Mouse (Mus musculus): ENCODE measurements around the gene Skp2. TPM values are rescaled to one million over a fixed set of nuclear protein-coding genes. Genes with fewer than 3 reads are reported as not detected.
"Not testable (repeated sequence)": the region's sequence is repeated elsewhere in the genome, so short reads cannot be mapped to it uniquely, and the experiment has no call there.

Skp2 gene
- under 1 TPM; 0.50 to 0.73 TPM for total RNA-seq (2021)
- polyA plus RNA-seq (2012; rRNA removed): 0.57 and 0.70 TPM in 2 replicates
- long read RNA-seq, partial matches to known transcripts: 0 of 1 reads
- long read RNA-seq, other reads (novel, unspliced or antisense): 0 of 1 reads

- Histone ChIP-seq H3K27me3 (ENCODE audit: control insufficient read depth, insufficient read depth, low read length) (no peaks in the 10 kb centered on the region), H3K4me3 (no peak within 1 kb of the TSS), H3K27ac (no peak within 1 kb of the TSS), H3K79me2 (replicated peaks; ENCODE audit: control insufficient read depth, insufficient read depth, low read length) (no peaks in the 10 kb centered on the region), H3K9ac (ENCODE audit: low read depth, low read length) (no peak within 1 kb of the TSS), H3K4me1 (ENCODE audit: control insufficient read depth, insufficient read depth, low read length) (no peaks in the 10 kb centered on the region), H3K36me3 (ENCODE audit: control insufficient read depth, insufficient read depth, low read length) (peaks cover 2% of the 10 kb centered on the region; the same call in 1 of the 2 replicates)
- TF ChIP-seq CTCF (IDR thresholded peaks at IDR 0.05) (no peak), EP300 (IDR thresholded peaks at IDR 0.05; ENCODE audit: insufficient read depth, low read depth, low read length) (no peak), POLR2A (IDR thresholded peaks at IDR 0.05; ENCODE audit: insufficient read depth, low read depth, low read length) (no peak)
- DNase-seq: no peak
- intact Hi-C loops (cut with DNase I): no loop called here
Measured at GRCm38 (mm10) chr15:9155325-9155724, at the start of gene Skp2. TSS of gene Skp2 (minus strand) at chr15:9155425.

- Histone ChIP-seq H3K79me2 (replicated peaks; ENCODE audit: control insufficient read depth, insufficient read depth, low read length) (no peaks in the 10 kb centered on the region), H3K9ac (ENCODE audit: low read depth, low read length) (no peak overlapping the region), H3K4me1 (ENCODE audit: control insufficient read depth, insufficient read depth, low read length) (no peaks in the 10 kb centered on the region), H3K36me3 (ENCODE audit: control insufficient read depth, insufficient read depth, low read length) (no peaks in the 10 kb centered on the region), H3K27ac (no peak overlapping the region), H3K27me3 (ENCODE audit: control insufficient read depth, insufficient read depth, low read length) (no peaks in the 10 kb centered on the region), H3K4me3 (no peak overlapping the region)
- 64% methylated on average over 6 of the region's 6 CpGs for WGBS
- intact Hi-C loops (cut with DNase I): no loop called here
- no peak for DNase-seq
- TF ChIP-seq EP300 (IDR thresholded peaks at IDR 0.05; ENCODE audit: insufficient read depth, low read depth, low read length): no peak
- TF ChIP-seq POLR2A (IDR thresholded peaks at IDR 0.05; ENCODE audit: insufficient read depth, low read depth, low read length): no peak
- TF ChIP-seq CTCF (IDR thresholded peaks at IDR 0.05): no peak
Measured at GRCm38 (mm10) chr15:9198421-9198820, 43.2 kb upstream of the Skp2 start.

- DNase-seq; H3K4me1 ChIP-seq (ENCODE audit: control insufficient read depth, insufficient read depth, low read length); H3K27ac ChIP-seq; H3K79me2 ChIP-seq (replicated peaks; ENCODE audit: control insufficient read depth, insufficient read depth, low read length); H3K4me3 ChIP-seq; H3K36me3 ChIP-seq (ENCODE audit: control insufficient read depth, insufficient read depth, low read length); intact Hi-C loops (cut with DNase I); H3K27me3 ChIP-seq (ENCODE audit: control insufficient read depth, insufficient read depth, low read length); H3K9ac ChIP-seq (ENCODE audit: low read depth, low read length): not testable (repeated sequence)
- TF ChIP-seq CTCF (IDR thresholded peaks at IDR 0.05): peak; percentile 33
Measured at GRCm38 (mm10) chr15:9192685-9193084, 37.5 kb upstream of the Skp2 start.

GRCm38 (mm10) chr15:9189796-9190195 is 34.6 kb upstream of the Skp2 start:
- intact Hi-C loops (cut with DNase I): no loop called here
- H3K4me1 ChIP-seq (ENCODE audit: control insufficient read depth, insufficient read depth, low read length): no peaks in the 10 kb centered on the region
- DNase-seq: no peak
- H3K79me2 ChIP-seq (replicated peaks; ENCODE audit: control insufficient read depth, insufficient read depth, low read length): no peaks in the 10 kb centered on the region
- H3K36me3 ChIP-seq (ENCODE audit: control insufficient read depth, insufficient read depth, low read length): no peaks in the 10 kb centered on the region
- no peak overlapping the region for H3K27ac ChIP-seq
- H3K9ac ChIP-seq (ENCODE audit: low read depth, low read length): no peak overlapping the region
- 90% methylated on average over 2 of the region's 2 CpGs for WGBS
- no peaks in the 10 kb centered on the region for H3K27me3 ChIP-seq (ENCODE audit: control insufficient read depth, insufficient read depth, low read length)
- no peak for TF ChIP-seq POLR2A (IDR thresholded peaks at IDR 0.05; ENCODE audit: insufficient read depth, low read depth, low read length)
- TF ChIP-seq CTCF (IDR thresholded peaks at IDR 0.05): no peak
- TF ChIP-seq EP300 (IDR thresholded peaks at IDR 0.05; ENCODE audit: insufficient read depth, low read depth, low read length): no peak
- no peak overlapping the region for H3K4me3 ChIP-seq

GRCm38 (mm10) chr15:9183995-9184394 is 28.8 kb upstream of the Skp2 start:
- Histone ChIP-seq H3K4me1 (ENCODE audit: control insufficient read depth, insufficient read depth, low read length) (no peaks in the 10 kb centered on the region), H3K79me2 (replicated peaks; ENCODE audit: control insufficient read depth, insufficient read depth, low read length) (no peaks in the 10 kb centered on the region), H3K27ac (no peak overlapping the region), H3K27me3 (ENCODE audit: control insufficient read depth, insufficient read depth, low read length) (no peaks in the 10 kb centered on the region), H3K9ac (ENCODE audit: low read depth, low read length) (no peak overlapping the region), H3K36me3 (ENCODE audit: control insufficient read depth, insufficient read depth, low read length) (no peaks in the 10 kb centered on the region), H3K4me3 (no peak overlapping the region)
- TF ChIP-seq POLR2A (IDR thresholded peaks at IDR 0.05; ENCODE audit: insufficient read depth, low read depth, low read length) (no peak), CTCF (IDR thresholded peaks at IDR 0.05) (no peak), EP300 (IDR thresholded peaks at IDR 0.05; ENCODE audit: insufficient read depth, low read depth, low read length) (no peak)
- WGBS: 95% methylated on average over 5 of the region's 5 CpGs
- DNase-seq: no peak
- intact Hi-C loops (cut with DNase I): no loop called here

- no peak overlapping the region for H3K27ac ChIP-seq
- no peaks in the 10 kb centered on the region; the same call in 1 of the 2 replicates for H3K36me3 ChIP-seq (ENCODE audit: control insufficient read depth, insufficient read depth, low read length)
- H3K27me3 ChIP-seq (ENCODE audit: control insufficient read depth, insufficient read depth, low read length): no peaks in the 10 kb centered on the region
- WGBS: 93% methylated on average over 3 of the region's 3 CpGs
- intact Hi-C loops (cut with DNase I): no loop called here
- TF ChIP-seq POLR2A (IDR thresholded peaks at IDR 0.05; ENCODE audit: insufficient read depth, low read depth, low read length) (no peak), EP300 (IDR thresholded peaks at IDR 0.05; ENCODE audit: insufficient read depth, low read depth, low read length) (no peak), CTCF (IDR thresholded peaks at IDR 0.05) (no peak)
- DNase-seq: no peak
- H3K79me2 ChIP-seq (replicated peaks; ENCODE audit: control insufficient read depth, insufficient read depth, low read length): no peaks in the 10 kb centered on the region
- no peaks in the 10 kb centered on the region for H3K4me1 ChIP-seq (ENCODE audit: control insufficient read depth, insufficient read depth, low read length)
- H3K4me3 ChIP-seq: no peak overlapping the region
- no peak overlapping the region for H3K9ac ChIP-seq (ENCODE audit: low read depth, low read length)
Measured at GRCm38 (mm10) chr15:9177038-9177437, 21.8 kb upstream of the Skp2 start.
